Mouse (Mus musculus) CH12F3 (cell line): ENCODE measurements at regions not wholly inside any gene's neighbourhood (a gene's known extent, or its start where the extent isn't known, plus 50 kb on each side); places are given as distances from the start of the nearest gene placed in this dataset.

Experiments
- in situ Hi-C: fragments of 300-500 bp; cut with MboI; formaldehyde crosslinking; loops from 2 replicates; pipeline ENCODE4 v1.14.3; 2020; ENCODE audit warnings: low sequenced_read_pairs

DNA sequence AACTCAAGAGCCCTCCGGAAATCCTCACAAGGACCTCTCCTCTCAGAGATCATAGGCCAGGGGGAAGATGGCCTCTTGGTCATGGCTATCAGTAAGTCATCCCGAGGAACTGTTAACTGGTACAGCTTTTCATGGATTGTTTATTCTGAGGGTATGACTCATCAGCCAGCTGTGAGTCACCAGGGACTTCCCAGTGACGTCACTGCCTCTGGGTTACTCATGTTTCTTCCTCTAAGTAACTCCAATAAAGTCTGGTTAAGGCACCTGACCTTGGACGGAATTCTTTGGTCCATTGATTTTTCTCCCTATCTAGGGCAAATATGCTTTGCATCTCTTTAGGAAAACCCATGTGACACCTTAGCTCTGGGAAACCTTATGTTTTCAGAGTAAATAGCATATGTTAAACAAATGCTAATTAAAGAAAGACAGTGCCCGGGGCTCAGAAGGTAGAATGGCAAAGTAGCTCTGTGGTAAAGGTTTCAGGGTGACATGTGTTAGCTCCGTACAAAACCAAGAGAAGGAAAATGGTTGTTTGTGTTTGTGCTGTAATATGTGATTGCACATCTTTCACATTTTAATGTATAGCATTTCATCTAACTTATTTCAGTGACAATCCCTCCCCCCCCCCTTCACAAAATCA lies 289.7 kb upstream of the Xylt1 start:
- in situ Hi-C loops, result no loop called here

DNA sequence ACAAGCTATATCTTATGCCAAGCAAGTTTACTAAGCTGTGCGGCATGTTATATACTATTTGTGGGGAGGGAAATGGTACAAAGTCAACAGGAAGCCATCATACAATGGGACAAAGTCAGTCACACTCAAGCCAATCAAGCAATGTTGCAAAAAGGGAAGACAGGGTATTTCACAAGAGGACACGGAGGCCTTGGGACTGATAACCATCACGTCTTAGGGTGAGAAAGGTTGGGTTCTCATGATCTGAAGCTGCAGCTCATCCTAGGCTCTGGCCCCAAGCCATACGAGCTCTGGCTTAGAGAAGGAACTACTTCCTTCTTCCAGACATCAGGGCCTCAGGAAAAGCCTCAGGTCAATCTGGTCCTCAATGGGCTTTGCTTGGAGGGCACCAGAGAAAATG lies 287.9 kb upstream of the Xylt1 start:
- in situ Hi-C loops, result no loop called here

DNA sequence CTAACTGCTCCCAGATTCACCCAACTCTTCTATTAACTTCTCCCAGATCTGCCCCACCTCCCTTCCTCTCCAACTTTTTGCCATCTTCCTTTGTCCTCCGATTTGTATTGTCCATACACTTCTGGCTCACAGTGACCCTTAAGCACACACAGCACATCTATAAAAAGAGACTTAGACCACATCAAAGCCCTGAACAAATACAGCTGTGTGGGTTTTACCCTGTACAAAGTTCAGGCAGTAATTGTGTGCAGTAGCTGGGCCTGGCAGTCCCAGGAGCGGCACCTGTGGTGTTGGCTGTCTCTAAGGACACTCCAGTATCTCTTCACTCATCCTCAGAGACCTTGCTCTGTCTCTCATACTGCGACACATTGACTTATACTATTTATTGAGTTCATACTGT lies 283.2 kb upstream of the Xylt1 start:
- in situ Hi-C loops, result no loop called here

DNA sequence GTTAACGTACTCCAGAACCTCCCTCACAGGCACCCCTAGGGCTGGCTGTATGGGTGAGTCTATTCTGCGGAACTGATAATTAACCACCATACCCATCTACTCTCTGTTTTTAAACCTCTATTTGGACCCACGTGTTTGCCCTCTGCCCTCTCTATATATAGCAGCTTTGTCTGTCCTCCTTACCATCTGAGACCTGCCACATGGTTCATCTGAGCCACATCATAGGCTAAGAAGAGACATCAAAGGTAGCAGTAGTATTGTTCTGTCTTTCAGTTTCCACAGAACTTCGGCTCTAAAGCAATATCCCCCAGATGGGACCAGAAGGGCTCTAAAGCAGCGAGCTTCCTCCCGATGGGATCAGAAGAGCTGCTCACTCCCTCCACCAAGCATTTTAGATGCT lies 281.7 kb upstream of the Xylt1 start:
- in situ Hi-C loops, result no loop called here

DNA sequence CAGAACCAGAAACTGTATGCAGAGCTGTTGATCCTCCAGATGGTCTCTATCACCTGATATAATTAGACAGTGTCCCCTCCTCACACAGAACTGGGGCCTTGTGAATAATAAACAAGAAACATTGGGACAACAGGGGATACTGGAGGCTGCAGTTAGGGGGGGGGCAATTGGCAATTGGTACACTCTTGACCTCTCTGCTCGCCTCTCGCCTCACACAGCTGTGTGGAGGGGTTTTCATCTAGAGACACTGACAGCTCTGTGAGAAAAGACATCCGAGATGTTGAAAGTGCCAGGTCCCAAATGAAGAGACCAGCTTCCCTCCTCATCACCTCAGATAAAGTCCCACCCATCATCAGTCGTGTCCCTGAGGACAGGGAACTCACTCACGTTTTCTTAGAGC lies 277.7 kb upstream of the Xylt1 start:
- in situ Hi-C loops, result no loop called here

DNA sequence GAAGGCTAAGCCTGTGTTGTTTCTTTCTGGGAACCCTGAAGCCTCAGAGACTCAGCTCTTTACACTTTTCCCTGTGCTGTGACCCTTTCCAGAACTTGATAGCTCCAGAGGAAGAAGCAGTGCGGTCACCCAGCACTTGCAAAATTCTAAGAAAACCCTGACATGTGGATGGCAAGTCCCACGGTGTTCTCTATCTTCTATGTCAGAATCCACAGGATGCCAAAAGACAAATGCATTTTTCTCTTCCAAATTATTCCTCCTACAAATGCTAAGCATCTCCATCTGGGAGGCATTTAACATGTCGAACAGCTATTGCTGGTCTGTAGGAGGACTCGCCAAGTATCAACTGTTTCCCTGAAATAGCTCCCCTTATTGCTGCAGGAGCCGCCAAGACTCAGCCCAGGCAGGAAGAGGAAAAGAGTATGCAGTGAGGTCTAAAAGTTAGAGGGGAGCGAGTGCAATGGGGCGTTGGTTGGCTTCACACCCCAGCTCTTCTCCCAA lies 274.0 kb upstream of the Xylt1 start:
- in situ Hi-C loops, result no loop called here

DNA sequence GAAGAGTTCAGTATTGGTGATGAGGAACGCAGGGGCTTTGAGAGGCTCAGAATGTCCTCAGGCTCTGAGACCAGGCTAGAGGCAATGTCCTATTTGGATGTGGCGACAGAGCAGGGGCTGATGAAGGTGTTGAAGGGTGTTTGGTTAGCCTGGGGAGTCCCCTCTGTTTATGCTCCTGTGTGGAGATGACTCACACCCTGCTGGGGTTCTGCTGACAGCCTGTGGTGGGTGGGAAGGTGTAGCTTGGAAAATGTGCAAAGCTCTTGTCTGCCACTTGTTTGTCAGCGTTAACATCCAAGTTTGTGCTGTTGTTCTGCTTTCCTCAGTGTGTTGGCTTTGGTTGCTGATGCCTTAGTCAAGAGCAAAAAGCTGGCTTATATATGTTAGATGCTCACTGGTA lies 272.4 kb upstream of the Xylt1 start:
- in situ Hi-C loops, result no loop called here

DNA sequence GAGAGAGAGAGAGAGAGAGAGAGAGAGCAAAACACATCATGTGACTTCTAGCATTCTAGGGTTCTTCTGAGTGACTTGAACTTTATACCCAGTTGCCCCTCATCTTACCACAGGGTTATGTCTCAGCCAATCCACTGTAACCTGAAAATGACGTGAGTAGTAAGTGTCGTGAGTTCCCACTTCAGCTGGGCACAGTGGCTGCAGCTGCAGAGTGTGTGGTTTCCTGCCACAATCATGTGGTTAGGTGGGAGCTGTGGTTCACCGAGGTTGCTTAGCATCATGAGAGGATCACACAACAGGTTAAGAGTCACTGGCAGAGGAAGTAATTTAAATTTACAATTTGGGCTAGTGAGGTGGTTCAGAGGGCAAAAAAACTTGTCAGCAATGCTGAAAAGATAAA lies 253.1 kb upstream of the Xylt1 start:
- in situ Hi-C loops, result no loop called here

DNA sequence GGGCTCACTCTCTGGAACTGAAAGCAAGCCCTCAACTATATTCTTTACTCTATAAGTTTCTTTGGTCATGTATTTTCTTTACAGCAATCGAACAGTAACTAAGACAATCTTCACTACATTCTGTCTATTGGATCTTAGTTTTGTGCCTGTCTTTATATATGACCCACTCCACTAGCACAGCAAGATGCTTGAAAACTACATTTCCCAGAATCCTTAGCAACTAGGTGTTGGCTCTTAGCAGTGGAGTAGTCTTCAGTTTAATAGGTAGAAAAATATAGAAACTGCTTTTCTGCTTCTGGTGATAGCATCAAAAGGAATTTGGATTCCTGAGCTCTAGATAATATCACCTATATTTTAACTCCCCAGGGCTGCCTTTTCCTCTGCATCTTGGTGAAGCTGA lies 245.9 kb upstream of the Xylt1 start:
- in situ Hi-C loops, result no loop called here

DNA sequence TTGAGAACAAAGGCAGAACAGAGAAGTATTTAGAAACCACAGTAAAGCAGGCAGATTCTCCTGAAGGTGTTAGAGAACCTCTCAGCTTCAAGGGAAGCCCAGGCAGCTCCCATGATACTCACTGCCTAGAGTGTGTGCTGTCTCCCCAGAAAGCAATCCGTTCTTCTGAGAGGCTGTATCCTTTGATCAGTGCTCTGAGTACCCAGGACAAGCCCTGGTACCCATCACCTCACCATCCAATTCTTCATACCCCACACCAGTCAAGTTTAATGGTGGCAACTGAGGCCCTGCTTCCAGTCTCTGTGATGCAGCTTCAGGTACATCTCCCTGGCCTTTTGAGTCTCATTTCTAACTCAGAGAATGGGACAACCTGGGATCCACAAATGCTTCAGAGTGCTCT lies 242.1 kb upstream of the Xylt1 start:
- in situ Hi-C loops, result no loop called here

DNA sequence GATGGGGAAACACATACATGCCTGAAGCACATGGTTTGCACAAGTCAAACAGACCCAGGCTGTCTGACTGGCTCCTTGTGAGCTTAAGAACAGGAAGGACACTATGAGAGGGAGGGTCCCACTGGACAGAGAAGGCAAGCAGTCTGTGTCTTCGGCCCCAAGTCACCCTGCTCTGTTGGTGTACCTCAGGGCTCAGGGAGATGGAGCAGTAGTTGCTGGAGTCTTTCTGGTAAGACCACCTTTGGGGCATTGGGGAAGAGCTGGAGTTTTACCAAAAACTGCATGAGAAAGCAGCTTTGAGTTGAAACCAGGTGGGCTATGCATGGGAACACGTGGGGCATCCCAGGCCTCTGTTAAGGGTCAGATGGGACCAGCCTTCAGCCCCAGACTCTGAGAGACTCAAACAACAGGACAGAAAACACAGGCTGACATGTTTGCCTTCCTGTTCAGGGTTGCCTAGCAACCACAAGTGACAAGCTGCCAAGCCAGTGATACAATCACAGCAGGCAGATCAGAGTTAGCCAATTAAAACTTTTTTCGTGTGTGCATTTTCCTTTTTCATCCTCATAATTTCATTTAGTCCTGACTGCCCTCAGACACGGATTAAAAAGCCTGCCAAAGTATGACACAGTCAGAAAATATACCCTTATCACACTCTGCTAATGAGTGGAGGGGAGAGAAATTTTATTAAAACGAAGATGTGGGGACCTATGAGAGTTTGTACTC lies 241.4 kb upstream of the Xylt1 start:
- in situ Hi-C loops, result no loop called here

DNA sequence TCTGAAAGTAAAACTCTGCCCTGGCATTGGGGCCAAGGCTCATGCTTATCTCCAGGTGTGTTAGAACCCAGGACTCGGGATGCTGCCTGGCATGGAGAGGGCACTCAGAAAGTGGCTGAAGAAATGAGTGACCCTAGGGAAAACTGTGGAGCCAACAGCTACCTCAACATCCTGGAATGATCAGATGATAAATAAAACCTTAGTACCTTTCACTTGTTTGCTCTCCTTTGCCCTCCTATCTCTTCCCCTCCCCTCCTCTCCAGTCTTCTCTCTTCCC lies 240.9 kb upstream of the Xylt1 start:
- in situ Hi-C loops, result no loop called here

DNA sequence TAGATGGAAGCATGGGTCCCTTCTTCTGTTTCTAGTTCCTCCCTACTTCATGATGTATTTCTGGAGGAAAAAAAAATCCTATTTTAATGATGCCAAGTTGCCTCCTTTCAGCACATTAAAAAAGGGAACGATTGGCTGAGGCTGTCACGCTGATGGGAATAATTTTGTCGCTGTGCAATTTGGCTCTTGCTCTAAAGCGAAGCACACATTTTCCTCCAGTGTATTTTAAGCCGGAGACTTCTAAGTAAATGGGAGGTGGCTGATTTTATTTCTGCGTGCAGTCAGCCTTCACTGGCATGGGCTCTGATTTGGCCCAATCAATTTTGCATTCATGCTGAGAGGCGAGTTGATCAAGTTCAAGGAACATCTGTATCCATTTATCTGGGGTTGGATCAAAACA lies 234.0 kb upstream of the Xylt1 start:
- in situ Hi-C loops, result no loop called here

DNA sequence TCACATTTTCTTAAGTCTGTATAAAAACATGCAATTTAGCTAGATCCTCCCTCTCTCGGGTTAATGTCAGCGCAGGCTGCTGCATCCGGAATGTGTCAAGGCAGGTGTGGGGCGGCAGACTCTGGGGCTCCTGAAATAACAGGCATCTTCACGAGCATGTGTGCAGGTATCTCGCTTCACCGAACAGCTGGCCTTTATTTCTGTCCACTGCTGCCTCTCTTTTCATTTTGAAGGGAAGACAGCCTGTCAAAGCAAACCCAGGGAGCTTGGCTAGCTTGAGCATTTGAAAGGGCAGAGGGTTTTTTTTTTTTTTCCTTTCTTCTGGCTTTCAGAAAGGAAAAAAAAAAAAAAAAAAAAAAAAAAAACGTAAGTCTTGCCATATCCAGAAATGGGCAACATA lies 230.4 kb upstream of the Xylt1 start:
- in situ Hi-C loops, result no loop called here

DNA sequence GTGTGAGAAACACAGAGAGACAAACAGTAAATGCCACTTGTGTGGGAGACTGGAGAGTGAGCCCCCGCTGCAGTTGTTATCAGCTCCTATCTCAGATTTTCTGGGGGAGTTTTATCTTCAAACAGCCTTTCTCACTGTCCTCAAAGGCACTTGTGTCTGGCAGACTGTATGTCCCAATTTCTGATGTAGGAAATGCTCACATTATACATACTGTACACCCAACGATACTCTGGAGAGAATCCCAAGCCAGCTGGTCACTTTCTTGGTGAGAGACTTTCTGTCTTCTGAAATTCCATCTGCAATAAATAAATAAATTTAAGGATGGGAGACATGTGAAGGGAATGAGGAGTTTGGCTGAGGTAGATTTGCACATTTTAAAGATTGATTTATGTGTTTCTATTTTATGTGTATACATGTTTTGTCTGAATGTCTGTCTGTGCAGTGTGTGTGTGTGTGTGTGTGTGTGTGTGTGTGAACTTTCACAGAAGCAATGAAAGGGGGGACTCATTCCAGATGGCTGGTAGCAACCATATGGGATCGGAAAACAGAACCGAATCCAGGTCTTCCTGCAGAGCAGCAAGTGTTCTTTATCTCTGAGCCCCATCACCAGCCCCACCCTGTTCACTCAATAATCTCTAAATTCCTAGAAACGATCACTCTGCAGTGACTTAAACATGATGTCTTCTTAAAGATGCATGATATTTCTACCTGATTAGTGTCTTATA lies 226.8 kb upstream of the Xylt1 start:
- in situ Hi-C loops, result no loop called here

DNA sequence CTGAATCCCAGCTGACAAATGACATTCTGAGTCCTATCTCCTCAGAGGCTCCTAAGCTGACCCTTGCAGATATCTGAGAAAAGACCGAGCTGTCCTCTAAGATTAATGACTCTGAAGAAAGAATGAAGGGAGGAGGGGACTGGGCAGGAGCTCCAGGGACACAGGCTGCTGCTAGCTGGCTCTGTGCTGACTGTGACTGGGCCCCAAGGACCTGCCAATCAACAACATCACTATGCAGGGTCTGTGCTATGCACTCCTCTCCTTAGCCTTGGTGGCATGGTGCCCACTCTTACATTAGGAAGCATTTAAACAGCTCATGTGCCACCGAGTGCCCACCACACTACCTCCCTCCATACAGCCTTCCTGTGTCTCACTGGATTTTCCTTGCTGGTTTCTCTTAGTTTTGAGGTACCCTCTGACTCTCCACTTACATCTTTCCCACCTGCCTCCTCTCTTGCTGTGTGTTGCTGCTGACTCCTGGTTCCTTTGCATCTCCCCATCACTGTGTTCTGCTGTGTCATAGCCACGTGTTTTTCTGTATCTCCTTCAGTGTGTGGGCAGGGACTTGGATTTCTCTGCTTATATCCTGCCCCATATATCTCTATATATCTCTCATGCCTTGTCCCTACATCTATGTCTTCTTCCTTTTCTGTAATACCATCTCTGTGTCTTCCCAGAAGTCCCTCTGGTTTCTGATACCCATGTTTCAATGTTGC lies 219.4 kb upstream of the Xylt1 start:
- in situ Hi-C loops, result no loop called here

DNA sequence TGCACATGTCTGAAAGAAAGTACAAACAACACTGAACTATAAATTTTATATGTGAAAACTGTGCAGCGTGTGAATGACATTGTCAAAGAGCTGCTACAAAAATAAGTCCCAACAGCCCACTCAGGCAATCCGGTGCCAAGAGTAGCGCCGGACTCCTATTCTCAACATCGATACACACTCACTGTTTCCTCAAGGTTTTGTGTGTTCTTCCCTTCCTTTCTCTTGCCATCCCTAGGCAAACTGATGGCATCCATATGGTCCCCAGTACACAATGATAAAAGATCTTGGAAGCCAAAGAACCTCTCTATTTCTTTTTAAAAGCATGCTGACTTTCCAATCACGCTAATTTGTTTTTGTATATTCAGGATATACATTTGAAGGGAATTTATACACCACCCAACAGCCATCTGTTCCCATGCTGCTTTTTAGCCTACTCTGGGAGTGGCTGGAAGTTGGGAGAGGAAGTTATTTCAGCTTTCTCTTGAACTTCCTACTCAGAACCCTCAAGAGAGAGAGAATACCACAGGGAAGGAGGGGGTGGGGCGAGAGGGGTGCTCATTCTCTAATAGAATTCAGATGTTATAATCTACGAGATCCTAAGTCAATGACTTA lies 205.9 kb upstream of the Xylt1 start:
- in situ Hi-C loops, result loop anchor here (25.0 kb wide), 1 partner anchor 463 kb away; no protein-coding TSS in a partner anchor

DNA sequence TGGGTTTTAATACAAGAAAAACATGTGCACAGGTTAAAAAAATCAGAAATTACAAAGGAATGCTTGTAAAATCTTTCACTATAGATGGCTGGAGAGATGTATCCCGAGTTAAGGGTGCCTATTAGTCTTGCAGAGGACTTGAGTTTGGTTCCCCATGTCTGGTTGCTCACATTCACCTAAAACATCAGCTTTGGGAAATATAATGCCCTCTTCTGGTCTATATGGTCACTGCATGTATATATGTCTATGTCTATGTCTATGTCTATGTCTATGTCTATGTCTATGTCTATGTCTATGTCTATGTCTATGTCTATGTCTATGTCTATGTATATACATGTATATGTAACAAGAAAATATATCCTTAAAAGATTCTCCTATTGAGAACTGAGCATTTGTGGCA lies 196.8 kb upstream of the Xylt1 start:
- in situ Hi-C loops, result loop anchor here (25.0 kb wide), 1 partner anchor 472 kb away; no protein-coding TSS in a partner anchor

DNA sequence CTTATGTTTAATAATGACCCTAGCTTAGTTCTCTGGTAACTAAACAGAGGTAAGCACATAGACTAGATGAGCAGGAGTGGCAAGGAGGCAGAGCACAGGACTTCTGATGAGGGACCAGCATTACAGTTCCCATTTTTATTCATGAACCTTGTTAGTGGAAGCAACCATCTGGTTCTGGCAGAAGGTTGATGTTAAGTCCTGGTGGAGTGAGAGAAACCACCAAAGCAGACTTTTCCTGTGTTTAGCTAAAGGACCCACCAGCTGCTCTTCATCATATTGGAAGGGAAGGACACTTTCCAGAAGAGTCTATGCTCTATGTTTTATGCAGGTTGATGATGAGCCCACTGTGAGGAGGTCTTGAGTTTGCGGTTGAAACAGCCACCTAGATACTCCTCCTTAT lies 194.9 kb upstream of the Xylt1 start:
- in situ Hi-C loops, result loop anchor here (25.0 kb wide), 1 partner anchor 474 kb away; no protein-coding TSS in a partner anchor

DNA sequence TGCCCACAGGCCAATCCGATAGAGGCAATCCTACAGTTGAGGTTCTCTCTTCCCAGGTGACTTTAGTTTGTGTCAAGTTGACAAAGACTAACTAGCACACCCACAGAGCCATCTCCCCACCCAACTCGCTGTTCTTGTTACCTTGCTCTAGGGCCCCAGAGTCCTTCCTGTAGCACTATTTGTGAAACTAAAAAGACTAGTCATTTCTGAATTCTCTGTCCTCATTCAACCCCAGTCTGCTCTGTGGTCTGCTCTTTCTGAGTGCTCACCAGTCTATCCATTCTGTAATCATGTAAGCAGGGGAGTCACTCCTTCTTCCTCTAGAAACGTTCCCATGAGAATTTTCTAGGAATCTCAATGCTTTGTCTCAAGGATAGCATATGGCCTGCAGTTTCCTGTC lies 184.2 kb upstream of the Xylt1 start:
- in situ Hi-C loops, result loop anchor here (25.0 kb wide), 1 partner anchor 484 kb away; no protein-coding TSS in a partner anchor

DNA sequence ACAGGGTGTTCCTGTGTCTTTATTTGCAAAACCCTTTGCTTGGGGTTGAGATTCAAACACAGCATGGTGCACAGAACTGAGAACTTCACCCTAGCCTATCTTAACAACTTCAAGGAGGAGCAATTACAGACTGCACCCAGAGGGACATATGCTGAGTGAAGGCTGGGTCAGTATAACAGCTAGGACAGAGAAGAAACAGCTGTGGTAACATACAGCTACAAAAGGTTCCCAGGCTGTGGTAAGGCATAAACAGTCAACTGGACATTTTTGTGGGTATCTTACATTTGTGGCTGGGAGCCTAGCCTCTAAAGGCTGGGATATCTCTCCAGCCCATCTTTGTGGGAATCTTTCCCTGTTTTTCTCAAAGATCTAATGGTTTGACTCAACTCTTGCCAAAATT lies 154.5 kb upstream of the Xylt1 start:
- in situ Hi-C loops, result no loop called here
